Mouse (Mus musculus) mammary gland, adult 2 months (tissue): ENCODE data around the gene Emid1. TPM values are rescaled to one million over a fixed set of nuclear protein-coding genes. Genes with fewer than 3 reads are reported as not detected.

Experiments
- polyA plus RNA-seq: library from polyadenylated mRNA; depleted of rRNA; stranded (reverse); fragments of >200 nt; gene quantifications from 2 replicates; pipeline ENCODE4 v1.2.3, GENCODE M21; 2012; ENCODE audit warnings: low replicate concordance; rRNA removed

The Emid1 gene
- 15.9 and 32.0 TPM in 2 replicates for polyA plus RNA-seq

DNA sequence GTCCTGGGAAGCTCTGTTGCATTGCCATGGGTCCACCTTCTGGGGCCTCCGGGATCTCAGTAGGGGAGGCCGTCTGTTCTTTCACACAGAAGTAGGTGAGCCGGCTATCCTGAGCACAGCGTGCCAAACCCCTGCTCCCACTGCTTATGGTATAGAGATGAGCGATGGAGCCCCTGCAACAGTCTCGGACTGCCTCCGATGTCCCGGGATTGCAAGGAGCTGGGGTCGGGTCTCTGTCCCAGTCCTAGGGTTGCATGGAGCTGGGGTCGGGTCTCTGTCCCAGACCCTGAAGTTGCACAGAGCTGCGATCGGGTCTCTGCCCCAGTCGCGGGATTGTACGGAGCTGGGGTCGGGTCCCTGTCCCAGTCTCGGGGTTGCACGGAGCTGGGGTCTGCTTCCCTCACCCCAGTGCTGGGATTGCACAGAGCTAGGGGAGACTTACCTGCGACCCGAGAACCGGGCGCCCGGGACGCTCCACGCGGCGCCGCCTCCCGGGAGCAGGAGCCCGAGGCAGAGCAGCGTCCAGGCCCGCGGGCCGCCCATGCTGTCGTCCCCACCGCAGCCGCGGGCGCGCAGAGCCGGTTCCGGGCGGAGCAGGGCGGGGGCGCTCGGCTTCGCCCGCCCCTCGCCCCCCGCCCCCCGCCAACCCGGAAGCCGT lies at the start of gene Emid1:
TSS of gene Emid1 (minus strand) at position 578 of the 658 bp plus-strand sequence.

DNA sequence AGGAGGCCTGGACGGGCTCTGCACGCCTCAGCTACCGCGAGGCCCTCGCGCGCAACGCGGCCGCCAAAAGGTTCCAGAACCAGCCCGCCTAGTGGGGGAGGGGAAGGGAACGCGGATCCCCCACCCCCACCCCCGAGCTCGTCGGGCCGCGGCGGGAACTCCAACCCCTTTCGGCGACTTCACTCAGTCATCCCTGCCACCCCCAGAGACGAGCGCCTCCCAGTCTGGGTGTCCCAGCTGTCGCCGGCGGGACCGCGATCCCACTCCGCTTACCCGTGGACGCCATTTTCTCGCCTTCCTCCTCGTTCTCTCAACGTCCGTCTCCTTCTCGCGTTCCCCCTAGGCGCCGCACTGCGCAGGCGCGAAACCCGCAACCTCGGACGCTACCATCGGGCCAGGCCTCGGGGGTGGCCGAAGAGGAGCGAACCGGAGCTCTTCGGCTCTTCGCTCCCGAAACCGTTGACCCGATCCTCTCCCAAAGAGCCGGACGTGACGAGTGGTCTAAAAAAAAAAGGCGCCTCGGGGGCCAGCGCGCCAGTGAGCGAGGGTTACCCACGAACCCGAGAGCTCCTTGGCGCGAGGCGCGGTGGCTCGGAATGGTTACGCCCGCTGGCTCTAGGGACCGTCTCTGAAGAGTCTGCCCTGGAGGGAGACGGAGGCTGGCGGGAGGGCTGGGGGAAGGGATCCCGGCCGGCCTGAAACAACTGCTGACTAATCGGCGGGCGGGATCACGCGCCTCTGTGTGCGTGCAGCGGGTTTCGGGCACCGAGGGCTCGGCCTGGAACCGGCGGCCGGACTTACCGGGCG lies 53.1 kb downstream of the Emid1 start, which contains the start of the genes Rhbdd3 and Ewsr1:
TSS of gene Rhbdd3 (plus strand) at position 191 of the 807 bp plus-strand sequence.
TSS of gene Ewsr1 (minus strand) at position 531 of the 807 bp plus-strand sequence.

DNA sequence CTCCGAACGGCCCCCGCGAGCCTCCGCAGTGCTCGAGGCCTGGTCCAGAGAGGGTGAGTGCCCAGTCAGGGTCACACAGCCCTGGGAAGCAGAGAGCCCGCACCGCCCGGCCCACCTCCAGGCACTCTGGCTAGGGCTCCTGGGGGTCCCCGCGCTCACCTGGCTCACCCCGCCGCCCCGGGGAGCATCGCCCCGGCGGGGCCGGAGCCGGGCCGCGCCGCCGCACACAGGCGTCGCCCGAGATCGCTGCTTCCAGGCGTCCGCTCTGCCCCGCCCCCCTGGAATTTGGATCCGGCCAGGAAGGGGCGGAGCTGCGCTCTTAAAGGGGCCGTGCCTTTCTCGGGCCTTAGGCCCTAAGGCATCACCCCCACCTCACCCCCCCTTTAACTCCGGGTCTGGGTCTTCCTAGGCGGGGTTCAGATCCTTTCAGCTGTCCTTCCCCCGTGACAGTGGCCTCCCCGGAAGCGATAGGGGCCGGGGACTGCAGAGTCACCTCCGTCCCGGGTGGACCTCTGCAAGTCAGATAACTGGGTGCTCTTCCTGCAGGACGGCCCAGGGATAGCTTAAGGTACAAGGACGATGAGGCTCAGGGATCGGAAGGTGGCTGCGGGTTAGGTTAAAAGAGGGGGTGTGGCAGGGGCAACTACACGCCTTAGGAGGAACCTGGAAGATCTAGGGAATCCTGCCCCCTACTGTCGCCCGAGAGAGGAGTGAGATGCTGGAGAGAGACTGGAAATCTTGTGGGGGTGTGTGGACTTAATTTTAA lies 86.8 kb downstream of the Emid1 start, which contains the start of gene Gas2l1:
TSS of gene Gas2l1 (minus strand) at position 272 of the 766 bp plus-strand sequence.

DNA sequence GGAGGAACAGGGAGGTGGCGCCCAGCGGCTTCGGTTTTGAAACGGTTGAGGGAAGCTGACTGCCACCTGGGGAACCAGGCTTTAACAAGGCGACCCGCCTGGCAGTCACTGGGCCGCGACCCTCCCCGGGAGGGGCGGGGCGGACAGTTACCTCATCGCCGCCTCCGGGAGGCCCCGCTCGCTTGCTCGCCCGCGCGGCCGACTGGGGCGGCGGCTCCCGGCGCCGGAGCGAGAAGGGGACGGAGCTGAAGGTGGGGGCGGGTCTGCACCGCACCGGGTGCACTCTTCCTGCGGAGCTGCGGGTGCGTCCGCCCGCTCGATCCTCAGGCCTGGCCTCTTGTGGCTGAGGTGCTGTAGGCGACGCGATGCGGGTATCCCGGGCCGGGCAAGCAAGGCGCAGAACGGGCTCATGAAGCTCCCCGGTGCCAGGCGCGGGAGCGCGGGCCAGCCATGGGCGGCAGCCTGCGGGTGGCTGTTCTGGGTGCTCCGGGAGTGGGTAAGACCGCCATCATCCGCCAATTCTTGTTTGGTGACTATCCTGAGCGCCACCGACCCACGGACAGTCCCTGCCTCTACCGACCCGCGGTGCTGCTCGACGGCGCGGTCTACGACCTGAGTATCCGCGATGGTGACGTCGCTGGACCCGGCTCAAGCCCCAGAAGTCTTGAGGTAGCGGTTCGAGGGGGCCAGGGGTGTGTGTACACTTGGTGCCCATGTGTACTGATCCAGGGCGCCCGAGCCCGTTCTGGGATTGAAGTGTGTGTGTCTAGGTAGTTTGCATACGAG lies 94.0 kb downstream of the Emid1 start, which contains the start of gene Rasl10a:
TSS of gene Rasl10a (plus strand) at position 273 of the 786 bp plus-strand sequence.

Other genes with a start within 250 kb of the Emid1 start
- gene Nefh, start 204.2 kb downstream of the Emid1 start, polyA plus RNA-seq: 0.36 and 1.4 TPM in 2 replicates
- 92.1 and 96.8 TPM in 2 replicates for gene Ap1b1, start 165.4 kb downstream of the Emid1 start, polyA plus RNA-seq
- 5.0 and 6.0 TPM in 2 replicates for gene Rasl10a, start 94.1 kb downstream of the Emid1 start, polyA plus RNA-seq
- 65.3 and 117 TPM in 2 replicates for gene Gas2l1, start 86.9 kb downstream of the Emid1 start, polyA plus RNA-seq
- 37.3 and 48.5 TPM in 2 replicates for gene Rhbdd3, start 53.3 kb downstream of the Emid1 start, polyA plus RNA-seq
- 405 and 472 TPM in 2 replicates for gene Ewsr1, start 53.0 kb downstream of the Emid1 start, polyA plus RNA-seq
- gene Kremen1, start 109.3 kb upstream of the Emid1 start, polyA plus RNA-seq: 23.7 and 26.4 TPM in 2 replicates